Mouse (Mus musculus): ENCODE results near the gene Rufy1.

DNA sequence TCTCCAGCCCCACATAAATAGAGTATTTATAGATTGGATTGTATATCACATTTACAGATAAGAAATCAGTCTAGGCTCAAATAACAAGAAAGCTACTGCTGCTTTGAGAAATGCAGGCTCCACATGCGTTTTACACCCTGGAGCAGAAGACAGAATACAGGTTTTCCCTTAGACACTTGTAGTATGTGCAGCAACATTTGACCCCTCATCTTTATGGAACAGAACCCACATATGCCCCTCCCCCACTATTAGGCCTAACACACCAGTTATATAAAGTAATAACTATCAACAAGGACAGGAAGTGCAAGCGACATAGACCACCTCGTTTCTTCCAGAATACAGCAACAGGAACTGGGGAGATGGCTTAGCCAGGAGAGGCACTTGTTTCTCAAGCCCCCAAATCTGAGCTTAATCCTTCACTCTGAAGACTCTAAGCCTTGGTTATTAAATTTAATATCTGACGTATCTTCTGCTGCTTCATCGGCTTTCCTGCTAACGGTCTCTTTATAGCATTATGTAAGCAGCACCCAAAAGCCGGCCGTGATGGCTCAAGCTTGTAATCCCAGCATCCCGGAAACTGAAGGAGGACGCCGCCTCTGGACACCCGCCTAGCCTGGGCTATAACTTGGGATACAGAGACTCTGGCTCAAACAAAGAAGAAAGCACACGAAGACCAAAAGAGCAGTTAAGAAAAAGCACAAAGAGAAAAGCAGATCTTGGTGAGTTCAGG, 56.5 kb downstream of the Rufy1 start:
- TF ChIP-seq POLR2AphosphoS5 (IDR thresholded peaks at IDR 0.05; ENCODE audit: borderline replicate concordance, low read depth, low read length): no peak
- no peak for TF ChIP-seq BHLHE40 (IDR thresholded peaks at IDR 0.05; ENCODE audit: borderline replicate concordance, low read depth, low read length)
- TF ChIP-seq CTCF (IDR thresholded peaks at IDR 0.05 in 2 of 3, conservative IDR thresholded peaks at IDR 0.05 in 1 of 3; ENCODE audit: control insufficient read depth in 1 of 3, insufficient read depth in 1 of 3, low read depth in 2 of 3, low read length in 3 of 3, poor library complexity in 1 of 3, severe bottlenecking in 1 of 3): no peak
- TF ChIP-seq E2F4 (IDR thresholded peaks at IDR 0.05; ENCODE audit: borderline replicate concordance, low read depth, low read length): no peak
